Mouse (Mus musculus) limb, embryonic 10.5 days (tissue): ENCODE measurements around the gene Nip7. TPM values are rescaled to one million over a fixed set of nuclear protein-coding genes. Genes with fewer than 3 reads are reported as not detected.
"Not testable (repeated sequence)": the region's sequence is repeated elsewhere in the genome, so short reads cannot be mapped to it uniquely, and the experiment has no call there.

ENCODE experiments used
- DNase-seq: peaks from one replicate; pipeline ENCODE4 v3.0.0-alpha.2; 2017; ENCODE audit warnings: low spot score
- H3K27ac ChIP-seq: fragments of 300-500 bp; sonication (generic); 2 replicates; pipeline ENCODE4 v1.5.1; 2016; ENCODE audit warnings: mild to moderate bottlenecking
- H3K27me3 ChIP-seq: fragments of 300-500 bp; sonication (generic); 2 replicates; pipeline ENCODE4 v1.6.1; 2016; ENCODE audit warnings: low read depth, mild to moderate bottlenecking; ENCODE audit not compliant: poor library complexity, severe bottlenecking
- H3K36me3 ChIP-seq: fragments of 300-500 bp; sonication (generic); 2 replicates; pipeline ENCODE4 v1.6.1; 2016; ENCODE audit warnings: mild to moderate bottlenecking, moderate library complexity
- H3K4me1 ChIP-seq: fragments of 300-500 bp; sonication (generic); 2 replicates; pipeline ENCODE4 v1.6.1; 2016
- H3K4me3 ChIP-seq: fragments of 300-500 bp; sonication (generic); 2 replicates; pipeline ENCODE4 v1.5.1; 2016; ENCODE audit warnings: mild to moderate bottlenecking, moderate library complexity
- H3K9me3 ChIP-seq: fragments of 300-500 bp; sonication (generic); replicated peaks from 2 replicates; pipeline ENCODE4 v1.6.1; 2016; ENCODE audit warnings: mild to moderate bottlenecking
- WGBS: fragments of 180-500 bp; shearing (Covaris S2); methylation state at CpG from one replicate; pipeline ENCODE4 v1.1.7; 2016; 5-methylcytosine and 5-hydroxymethylcytosine counted together
- polyA plus RNA-seq: library from polyadenylated mRNA; unstranded; fragments of >200 nt; fragmentation: Nextera tagmentation; extraction: Ambion mirVana; gene quantifications from 2 replicates; pipeline ENCODE4 v1.2.1, GENCODE M21; 2016

The Nip7 gene
- 122 and 143 TPM in 2 replicates for polyA plus RNA-seq

- WGBS: under 1% methylated on average over 88 of the region's 88 CpGs
- H3K27ac ChIP-seq: peak within 1 kb of the TSS; percentile 89
Measured at GRCm38 (mm10) chr8:107056076-107056972, at the start of gene Nip7, which contains the start of gene Cog8. Gene Nip7, plus strand, starts transcription at chr8:107056877. Gene Cog8, minus strand, starts transcription at chr8:107056689.

DNA sequence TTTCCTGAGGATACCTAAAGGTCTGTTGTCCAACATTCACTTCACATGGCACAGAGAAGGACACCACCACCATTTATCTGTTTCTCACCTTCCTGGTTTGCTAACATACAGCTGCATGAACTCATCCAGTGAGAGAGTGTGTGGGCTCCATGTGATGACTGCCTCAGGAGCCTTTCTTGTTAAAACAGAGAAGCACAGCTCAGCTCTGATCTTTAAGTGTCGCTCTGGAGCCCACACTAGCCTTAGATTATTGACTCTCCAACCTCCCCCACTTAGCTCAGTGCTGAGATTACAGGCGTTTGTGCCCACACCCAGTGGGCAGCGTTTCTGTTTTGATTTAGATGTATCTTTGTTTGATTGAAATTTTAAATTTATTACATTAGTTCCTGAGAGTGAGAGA lies 48.9 kb upstream of the Nip7 start:
- H3K36me3 ChIP-seq: peaks cover 83% of the 10 kb centered on the region
- no peak overlapping the region for H3K27ac ChIP-seq
- no peaks in the 10 kb centered on the region for H3K9me3 ChIP-seq
- DNase-seq: no peak
- 84% methylated on average over 3 of the region's 3 CpGs for WGBS
- no peaks in the 10 kb centered on the region for H3K4me1 ChIP-seq
- no peak overlapping the region for H3K4me3 ChIP-seq
- no peaks in the 10 kb centered on the region for H3K27me3 ChIP-seq

More at GRCm38 (mm10) chr8:107056076-107056972, at the start of gene Nip7, which contains the start of gene Cog8:
- H3K4me3 ChIP-seq: peak within 1 kb of the TSS; percentile 82
- peak; percentile 97 for DNase-seq
- H3K9me3 ChIP-seq: no peaks in the 10 kb centered on the region
- H3K36me3 ChIP-seq: peaks cover 73% of the 10 kb centered on the region
- H3K4me1 ChIP-seq: peaks cover 16% of the 10 kb centered on the region
- no peaks in the 10 kb centered on the region for H3K27me3 ChIP-seq

DNA sequence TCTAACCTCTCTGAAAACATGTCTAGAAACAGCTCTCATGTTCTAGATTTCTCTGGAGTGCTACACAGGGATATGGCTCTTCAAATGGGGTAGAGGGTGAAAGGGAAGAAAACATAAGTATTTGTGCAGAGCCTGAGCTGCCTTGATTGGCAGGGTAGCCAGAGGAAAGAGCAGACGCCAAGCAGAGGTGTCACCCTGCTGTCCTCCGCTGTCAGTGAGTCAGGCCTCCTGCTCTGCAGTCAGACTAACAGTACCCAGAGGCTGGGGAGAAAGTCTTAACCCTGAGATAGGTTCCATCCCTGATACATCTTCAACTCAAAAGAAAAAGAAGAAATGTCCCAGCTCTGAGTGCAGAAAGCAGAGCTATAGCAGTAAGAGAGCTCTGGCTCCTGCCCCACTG lies 44.0 kb upstream of the Nip7 start:
- WGBS: 79% methylated on average over 2 of the region's 2 CpGs

DNA sequence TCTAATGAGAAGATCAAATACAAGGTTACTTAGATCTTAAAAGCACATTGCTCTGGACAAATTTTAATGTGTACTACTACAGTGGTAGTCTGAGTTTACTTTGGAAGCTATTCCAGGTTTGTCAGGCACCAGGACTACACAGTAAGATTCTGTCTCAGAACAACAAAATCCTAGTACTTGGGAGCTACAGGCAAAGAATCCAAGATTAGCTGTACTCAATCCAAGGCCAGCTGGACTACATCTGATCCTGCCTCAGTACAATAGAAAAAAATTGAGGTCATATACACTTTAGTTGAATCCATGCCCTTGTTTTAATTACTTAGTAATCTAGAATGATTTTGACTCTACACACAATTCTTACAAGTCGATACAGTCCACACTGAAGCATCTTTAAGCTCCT lies 41.8 kb upstream of the Nip7 start:
- Histone ChIP-seq H3K9me3 (no peaks in the 10 kb centered on the region), H3K4me3 (no peak overlapping the region), H3K4me1 (no peaks in the 10 kb centered on the region), H3K27me3 (no peaks in the 10 kb centered on the region), H3K36me3 (peaks cover 37% of the 10 kb centered on the region), H3K27ac (no peak overlapping the region)
- no peak for DNase-seq
- WGBS: 96% methylated on average over 1 of the region's 1 CpGs

More for the DNA sequence above, 44.0 kb upstream of the Nip7 start:
- Histone ChIP-seq H3K27me3 (no peaks in the 10 kb centered on the region), H3K4me3 (no peak overlapping the region), H3K9me3 (no peaks in the 10 kb centered on the region), H3K27ac (no peak overlapping the region), H3K36me3 (peaks cover 59% of the 10 kb centered on the region), H3K4me1 (no peaks in the 10 kb centered on the region)
- no peak for DNase-seq

DNA sequence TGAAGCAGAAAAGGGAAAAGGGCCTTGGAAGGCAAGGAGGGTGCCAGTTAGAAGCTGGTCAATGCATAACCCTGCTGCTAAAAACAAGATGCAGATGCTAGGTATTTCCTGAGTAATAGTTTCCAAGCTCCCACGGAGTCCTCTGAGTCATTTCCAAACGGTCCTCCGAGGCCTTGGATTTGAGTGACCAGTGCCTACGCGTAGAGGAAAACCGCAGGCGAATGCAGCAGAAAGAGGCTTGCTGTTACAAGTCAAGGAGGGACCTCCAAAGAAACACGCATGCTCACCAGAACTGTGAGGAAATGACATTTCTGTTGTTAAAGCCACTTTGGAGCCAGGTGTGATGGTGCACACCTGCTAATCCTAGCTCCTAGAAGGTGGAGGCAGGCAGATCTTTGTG lies 33.2 kb upstream of the Nip7 start:
- no peaks in the 10 kb centered on the region for H3K36me3 ChIP-seq
- no peak for DNase-seq
- no peaks in the 10 kb centered on the region for H3K4me1 ChIP-seq
- WGBS: 90% methylated on average over 8 of the region's 8 CpGs
- no peaks in the 10 kb centered on the region for H3K27me3 ChIP-seq
- no peak overlapping the region for H3K4me3 ChIP-seq
- H3K27ac ChIP-seq: no peak overlapping the region
- H3K9me3 ChIP-seq: no peaks in the 10 kb centered on the region

DNA sequence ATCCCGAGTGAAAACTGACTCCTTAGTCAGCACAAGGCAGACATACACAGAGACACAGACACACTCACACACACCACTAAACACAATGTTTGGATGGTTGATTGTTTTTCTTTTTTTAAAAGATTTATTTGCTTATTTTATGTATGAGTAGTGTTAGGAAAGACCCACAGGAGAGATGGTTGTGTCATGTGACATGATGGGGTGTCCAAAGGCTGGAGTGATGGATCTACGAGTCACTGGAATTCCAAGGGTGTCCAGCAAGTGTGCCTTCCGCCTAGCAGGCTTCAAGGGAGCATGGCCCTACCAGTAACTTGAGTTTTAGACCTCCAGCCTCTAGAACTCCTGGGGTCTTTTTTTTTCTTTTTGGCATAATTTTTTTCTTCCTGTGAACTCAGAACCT lies 27.4 kb upstream of the Nip7 start:
- no peaks in the 10 kb centered on the region for H3K27me3 ChIP-seq
- DNase-seq: no peak
- no peaks in the 10 kb centered on the region for H3K9me3 ChIP-seq
- H3K27ac ChIP-seq: no peak overlapping the region
- H3K4me1 ChIP-seq: peaks cover 25% of the 10 kb centered on the region
- WGBS: 84% methylated on average over 3 of the region's 3 CpGs
- no peaks in the 10 kb centered on the region for H3K36me3 ChIP-seq
- no peak overlapping the region for H3K4me3 ChIP-seq

DNA sequence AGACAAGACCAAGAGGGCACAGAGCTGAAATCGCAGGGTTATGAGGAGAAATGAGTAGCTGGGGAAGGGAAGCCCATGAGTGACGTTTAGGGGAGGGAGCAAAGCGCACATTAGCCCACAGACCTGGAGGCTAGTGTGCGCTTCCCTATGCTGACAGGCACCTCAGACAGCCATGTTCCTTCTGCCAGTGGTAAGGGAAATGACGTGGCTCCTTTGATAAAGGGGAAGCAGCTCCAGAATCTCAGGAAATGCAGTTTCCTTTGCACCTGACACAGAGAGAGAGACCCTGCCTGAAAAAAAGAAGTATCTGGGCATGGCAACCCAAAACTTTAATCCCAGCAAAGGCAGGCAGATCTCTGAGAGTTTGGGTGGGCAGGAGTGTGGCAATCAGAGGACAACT lies 26.6 kb upstream of the Nip7 start:
- 75% methylated on average over 5 of the region's 5 CpGs for WGBS
- DNase-seq: no peak
- Histone ChIP-seq H3K27ac (no peak overlapping the region), H3K4me1 (peaks cover 25% of the 10 kb centered on the region), H3K9me3 (no peaks in the 10 kb centered on the region), H3K27me3 (no peaks in the 10 kb centered on the region), H3K4me3 (no peak overlapping the region), H3K36me3 (no peaks in the 10 kb centered on the region)

- peak within 1 kb of the TSS; percentile 98 for H3K4me3 ChIP-seq
- H3K9me3 ChIP-seq: no peaks in the 10 kb centered on the region
- peaks cover 25% of the 10 kb centered on the region for H3K4me1 ChIP-seq
- H3K27ac ChIP-seq: peak within 1 kb of the TSS; percentile 91
- DNase-seq: peak; percentile 96
- no peaks in the 10 kb centered on the region for H3K27me3 ChIP-seq
- WGBS: 4% methylated on average over 66 of the region's 66 CpGs
- peaks cover 7% of the 10 kb centered on the region for H3K36me3 ChIP-seq
Measured at GRCm38 (mm10) chr8:107030650-107031576, 25.8 kb upstream of the Nip7 start, which contains the start of gene Vps4a. Gene Vps4a, plus strand, starts transcription at chr8:107031222.

- peak overlapping the region; percentile 98 for H3K4me3 ChIP-seq
Measured at GRCm38 (mm10) chr8:107031577-107032090, 25.0 kb upstream of the Nip7 start.

GRCm38 (mm10) chr8:107033609-107034008 lies 23.1 kb upstream of the Nip7 start:
- not testable (repeated sequence) for DNase-seq, H3K27me3 ChIP-seq, H3K9me3 ChIP-seq, H3K27ac ChIP-seq, H3K4me3 ChIP-seq
- Histone ChIP-seq H3K4me1 (peaks cover 25% of the 10 kb centered on the region), H3K36me3 (peaks cover 22% of the 10 kb centered on the region)
- WGBS: 92% methylated on average over 2 of the region's 2 CpGs

More at GRCm38 (mm10) chr8:107031577-107032090, 25.0 kb upstream of the Nip7 start:
- Histone ChIP-seq H3K27ac (peak overlapping the region; percentile 91), H3K4me1 (peaks cover 25% of the 10 kb centered on the region), H3K36me3 (peaks cover 13% of the 10 kb centered on the region), H3K9me3 (no peaks in the 10 kb centered on the region), H3K27me3 (no peaks in the 10 kb centered on the region)
- DNase-seq: no peak
- WGBS: under 1% methylated on average over 40 of the region's 40 CpGs

GRCm38 (mm10) chr8:107035641-107036040 lies 21.0 kb upstream of the Nip7 start:
- WGBS: 93% methylated on average over 3 of the region's 3 CpGs
- peaks cover 41% of the 10 kb centered on the region for H3K36me3 ChIP-seq

DNA sequence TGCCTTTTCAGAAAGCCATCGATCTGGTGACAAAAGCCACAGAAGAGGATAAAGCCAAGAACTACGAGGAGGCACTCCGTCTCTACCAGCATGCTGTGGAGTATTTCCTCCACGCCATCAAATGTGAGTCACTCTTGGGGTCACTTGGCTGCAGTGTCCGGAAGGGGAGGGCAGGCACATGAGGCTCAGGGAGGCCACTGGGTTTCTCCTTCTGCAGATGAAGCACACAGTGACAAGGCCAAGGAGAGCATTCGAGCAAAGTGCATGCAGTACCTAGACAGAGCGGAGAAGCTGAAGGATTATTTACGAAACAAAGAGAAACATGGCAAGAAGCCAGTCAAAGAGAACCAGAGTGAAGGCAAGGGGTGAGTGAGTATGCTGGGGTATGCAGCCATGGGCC lies 20.1 kb upstream of the Nip7 start:
- no peak overlapping the region for H3K4me3 ChIP-seq
- WGBS: 88% methylated on average over 8 of the region's 8 CpGs
- no peak for DNase-seq
- H3K4me1 ChIP-seq: peaks cover 14% of the 10 kb centered on the region
- H3K27ac ChIP-seq: no peak overlapping the region
- H3K36me3 ChIP-seq: peaks cover 51% of the 10 kb centered on the region
- H3K9me3 ChIP-seq: no peaks in the 10 kb centered on the region
- no peaks in the 10 kb centered on the region for H3K27me3 ChIP-seq

More at GRCm38 (mm10) chr8:107035641-107036040, 21.0 kb upstream of the Nip7 start:
- peaks cover 21% of the 10 kb centered on the region for H3K4me1 ChIP-seq
- no peak for DNase-seq
- H3K27ac ChIP-seq: no peak overlapping the region
- no peak overlapping the region for H3K4me3 ChIP-seq
- no peaks in the 10 kb centered on the region for H3K9me3 ChIP-seq
- no peaks in the 10 kb centered on the region for H3K27me3 ChIP-seq
